Mouse (Mus musculus): ENCODE measurements around the gene Zbtb9. TPM values are rescaled to one million over a fixed set of nuclear protein-coding genes. Genes with fewer than 3 reads are reported as not detected.

Gene Zbtb9
- polyA plus RNA-seq, 1 experiment from 2014 or later, result 10.8 TPM

DNA sequence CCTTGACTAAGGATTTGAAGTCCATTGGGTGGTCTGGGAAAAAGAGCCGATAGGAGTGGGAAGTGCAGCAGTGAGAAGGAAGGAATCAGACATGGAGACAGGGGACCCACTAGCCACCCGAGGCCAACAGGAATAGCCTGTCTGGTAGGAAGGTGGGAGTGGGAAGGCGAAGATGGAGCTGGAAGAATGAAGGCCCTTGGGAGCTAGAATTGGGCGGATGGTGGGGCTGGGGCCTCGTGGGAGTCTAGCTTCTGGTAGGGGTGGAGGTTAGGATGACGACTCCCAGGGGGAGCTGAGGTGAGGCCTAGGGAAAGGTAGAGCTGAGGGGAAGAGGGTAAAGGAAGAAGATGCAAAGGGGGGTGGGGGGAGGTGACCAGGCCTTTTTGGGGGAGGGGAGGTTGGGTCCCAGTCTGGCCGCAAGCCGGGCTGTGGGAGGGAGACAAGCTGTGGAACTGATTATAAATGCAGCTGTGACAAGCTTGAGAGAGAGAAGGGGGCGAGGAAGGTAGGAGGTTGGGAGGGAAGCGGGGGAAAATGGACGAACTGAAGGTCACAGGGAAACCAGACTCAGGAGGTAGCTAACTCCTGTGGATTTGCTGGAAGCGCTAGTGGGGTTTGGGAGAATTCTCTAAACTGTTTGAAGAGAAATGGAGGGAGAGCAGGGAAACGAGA lies 27.0 kb upstream of the Zbtb9 start:
- Histone ChIP-seq H3K4me2 (ENCODE audit: low read depth, low read length) (peak overlapping the region; percentile 60), H3K36me3 (ENCODE audit: control insufficient read depth, insufficient read depth, low read length) (no peaks in the 10 kb centered on the region), H3K9ac (replicated peaks; ENCODE audit: low read depth, low read length) (peak overlapping the region; percentile 58), H3K4me1 (ENCODE audit: control insufficient read depth, insufficient read depth, low read length) (peaks cover 50% of the 10 kb centered on the region), H3K27me3 (ENCODE audit: control insufficient read depth, insufficient read depth, low read length) (no peaks in the 10 kb centered on the region), H3K27ac (ENCODE audit: low read depth, low read length) (peak overlapping the region; percentile 62), H3K4me3 (ENCODE audit: low read depth, low read length) (peak overlapping the region; percentile 32), H3K9me3 (ENCODE audit: control insufficient read depth, low read length) (no peaks in the 10 kb centered on the region)
- ATAC-seq (ENCODE audit: low read depth), result no peak
- 26% methylated on average over 13 of the region's 13 CpGs for WGBS

GRCm38 (mm10) chr17:26946567-26946966 lies 26.4 kb upstream of the Zbtb9 start:
- peak overlapping the region; percentile 58 for H3K9ac ChIP-seq (replicated peaks; ENCODE audit: low read depth, low read length)
- H3K4me3 ChIP-seq (ENCODE audit: low read depth, low read length), result peak overlapping the region; percentile 32
- H3K27ac ChIP-seq (ENCODE audit: low read depth, low read length), result peak overlapping the region; percentile 62
- H3K9me3 ChIP-seq (ENCODE audit: control insufficient read depth, low read length), result no peaks in the 10 kb centered on the region
- no peaks in the 10 kb centered on the region for H3K36me3 ChIP-seq (ENCODE audit: control insufficient read depth, insufficient read depth, low read length)
- peaks cover 54% of the 10 kb centered on the region for H3K4me1 ChIP-seq (ENCODE audit: control insufficient read depth, insufficient read depth, low read length)
- no peaks in the 10 kb centered on the region for H3K27me3 ChIP-seq (ENCODE audit: control insufficient read depth, insufficient read depth, low read length)
- WGBS, result under 1% methylated on average over 36 of the region's 37 CpGs
- ATAC-seq (ENCODE audit: low read depth), result 0 out of 2 replicates have a peak, but pooled peaks have one; percentile 13
- H3K4me2 ChIP-seq (ENCODE audit: low read depth, low read length), result peak overlapping the region; percentile 60

DNA sequence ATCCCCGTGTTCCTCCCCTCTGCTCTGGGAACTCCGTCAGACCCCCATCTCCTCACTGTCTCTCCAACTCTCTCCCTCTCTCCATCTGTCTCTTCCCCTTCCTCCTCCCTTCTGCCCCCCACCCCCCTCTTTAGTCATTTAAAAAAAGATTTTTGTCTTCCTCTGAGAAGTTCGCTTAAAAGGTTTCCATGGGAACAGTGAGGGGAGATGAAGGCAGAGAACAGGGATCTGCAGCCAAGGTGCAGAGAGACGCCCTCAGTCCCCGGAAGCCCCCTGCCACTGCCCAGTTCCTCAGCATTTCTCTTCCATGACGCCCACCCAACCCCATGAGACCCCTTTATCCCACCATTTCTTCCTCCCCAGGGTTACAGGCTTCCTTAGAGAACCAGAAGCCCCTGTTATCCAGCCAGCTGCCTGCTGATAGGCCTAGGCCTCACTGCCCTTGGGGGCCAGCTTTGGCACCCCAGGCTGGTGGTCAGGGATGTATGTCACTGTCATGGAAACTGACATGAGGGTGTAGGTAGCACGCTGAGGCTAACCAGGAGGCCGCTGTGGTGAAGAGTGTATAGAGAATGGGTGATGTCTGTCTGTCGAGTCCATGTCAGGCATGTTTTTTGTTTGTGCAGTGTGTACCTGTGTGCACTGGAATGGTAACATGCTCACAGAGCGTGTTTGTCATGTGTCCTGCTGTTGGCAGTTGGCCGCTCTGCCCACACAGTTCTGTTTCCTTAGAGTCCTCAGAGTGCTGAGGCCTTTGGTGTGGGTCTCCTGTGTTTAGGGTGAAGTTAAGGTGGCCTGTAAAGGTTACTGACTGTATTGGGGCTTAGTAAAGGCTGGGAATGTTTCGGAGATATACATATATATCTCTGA lies 25.5 kb upstream of the Zbtb9 start:
- Histone ChIP-seq H3K27ac (ENCODE audit: low read depth, low read length) (peak overlapping the region; percentile 52), H3K4me1 (ENCODE audit: control insufficient read depth, insufficient read depth, low read length) (peaks cover 56% of the 10 kb centered on the region), H3K9ac (replicated peaks; ENCODE audit: low read depth, low read length) (no peak overlapping the region; the same call in 1 of the 2 replicates), H3K36me3 (ENCODE audit: control insufficient read depth, insufficient read depth, low read length) (no peaks in the 10 kb centered on the region), H3K27me3 (ENCODE audit: control insufficient read depth, insufficient read depth, low read length) (no peaks in the 10 kb centered on the region), H3K9me3 (ENCODE audit: control insufficient read depth, low read length) (no peaks in the 10 kb centered on the region), H3K4me2 (ENCODE audit: low read depth, low read length) (peak overlapping the region; percentile 60), H3K4me3 (ENCODE audit: low read depth, low read length) (no peak overlapping the region)
- no peak for ATAC-seq (ENCODE audit: low read depth)
- WGBS, result 36% methylated on average over 12 of the region's 12 CpGs

GRCm38 (mm10) chr17:26948316-26949050 lies 24.5 kb upstream of the Zbtb9 start:
- Histone ChIP-seq H3K4me2 (ENCODE audit: low read depth, low read length) (peak overlapping the region; percentile 82), H3K27me3 (ENCODE audit: control insufficient read depth, insufficient read depth, low read length) (no peaks in the 10 kb centered on the region), H3K9ac (replicated peaks; ENCODE audit: low read depth, low read length) (peak overlapping the region; percentile 76), H3K36me3 (ENCODE audit: control insufficient read depth, insufficient read depth, low read length) (no peaks in the 10 kb centered on the region), H3K27ac (ENCODE audit: low read depth, low read length) (peak overlapping the region; percentile 89), H3K4me1 (ENCODE audit: control insufficient read depth, insufficient read depth, low read length) (peaks cover 66% of the 10 kb centered on the region), H3K9me3 (ENCODE audit: control insufficient read depth, low read length) (no peaks in the 10 kb centered on the region), H3K4me3 (ENCODE audit: low read depth, low read length) (peak overlapping the region; percentile 59)
- 3% methylated on average over 12 of the region's 87 CpGs for WGBS
- ATAC-seq (ENCODE audit: low read depth), result no peak

DNA sequence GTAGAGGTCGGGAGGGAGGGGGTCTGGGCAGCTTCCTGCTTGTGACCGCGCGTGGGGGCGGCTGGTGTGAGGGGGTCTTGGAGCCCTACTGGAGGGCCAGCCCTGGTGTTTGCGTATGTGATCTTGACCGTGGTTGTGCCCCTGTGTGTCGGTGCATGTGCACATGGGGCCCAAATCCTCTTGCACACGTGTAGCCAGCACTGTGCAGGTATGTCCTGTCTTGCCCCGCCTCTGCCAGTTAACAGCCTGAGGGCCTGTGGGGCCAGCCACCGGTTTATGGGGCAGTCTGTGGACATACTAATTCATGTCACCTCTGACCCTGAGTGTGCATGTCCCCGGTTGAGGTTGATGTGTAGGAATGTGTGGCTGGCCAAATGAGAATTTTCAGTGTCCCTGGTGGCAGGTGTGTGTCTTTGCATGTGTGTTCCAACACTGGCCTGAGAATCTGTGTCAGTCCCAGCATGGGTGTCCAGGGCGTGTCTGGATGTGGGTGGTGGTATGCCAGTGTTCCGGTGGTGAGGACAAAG lies 23.9 kb upstream of the Zbtb9 start:
- Histone ChIP-seq H3K9ac (replicated peaks; ENCODE audit: low read depth, low read length) (peak overlapping the region; percentile 76), H3K4me2 (ENCODE audit: low read depth, low read length) (peak overlapping the region; percentile 82), H3K36me3 (ENCODE audit: control insufficient read depth, insufficient read depth, low read length) (no peaks in the 10 kb centered on the region), H3K9me3 (ENCODE audit: control insufficient read depth, low read length) (no peaks in the 10 kb centered on the region), H3K4me3 (ENCODE audit: low read depth, low read length) (peak overlapping the region; percentile 59), H3K27ac (ENCODE audit: low read depth, low read length) (peak overlapping the region; percentile 89), H3K27me3 (ENCODE audit: control insufficient read depth, insufficient read depth, low read length) (no peaks in the 10 kb centered on the region), H3K4me1 (ENCODE audit: control insufficient read depth, insufficient read depth, low read length) (peaks cover 72% of the 10 kb centered on the region)
- 8% methylated on average over 12 of the region's 14 CpGs for WGBS
- 0 out of 2 replicates have a peak, but pooled peaks have one; percentile 15 for ATAC-seq (ENCODE audit: low read depth)

GRCm38 (mm10) chr17:26949866-26950265 lies 23.1 kb upstream of the Zbtb9 start:
- WGBS, result 37% methylated on average over 5 of the region's 5 CpGs
- Histone ChIP-seq H3K9ac (replicated peaks; ENCODE audit: low read depth, low read length) (no peak overlapping the region; the same call in 1 of the 2 replicates), H3K4me2 (ENCODE audit: low read depth, low read length) (peak overlapping the region; percentile 82), H3K4me3 (ENCODE audit: low read depth, low read length) (peak overlapping the region; percentile 59; the same call in 1 of the 2 replicates), H3K27me3 (ENCODE audit: control insufficient read depth, insufficient read depth, low read length) (no peaks in the 10 kb centered on the region), H3K4me1 (ENCODE audit: control insufficient read depth, insufficient read depth, low read length) (peaks cover 72% of the 10 kb centered on the region), H3K9me3 (ENCODE audit: control insufficient read depth, low read length) (no peaks in the 10 kb centered on the region), H3K27ac (ENCODE audit: low read depth, low read length) (no peak overlapping the region), H3K36me3 (ENCODE audit: control insufficient read depth, insufficient read depth, low read length) (peaks cover 2% of the 10 kb centered on the region)
- no peak for ATAC-seq (ENCODE audit: low read depth)

GRCm38 (mm10) chr17:26950560-26951288 lies 22.2 kb upstream of the Zbtb9 start:
- H3K27me3 ChIP-seq (ENCODE audit: control insufficient read depth, insufficient read depth, low read length), result no peaks in the 10 kb centered on the region
- H3K4me1 ChIP-seq (ENCODE audit: control insufficient read depth, insufficient read depth, low read length), result peaks cover 69% of the 10 kb centered on the region
- no peak for ATAC-seq (ENCODE audit: low read depth)
- peak overlapping the region; percentile 89 for H3K4me2 ChIP-seq (ENCODE audit: low read depth, low read length)
- H3K27ac ChIP-seq (ENCODE audit: low read depth, low read length), result peak overlapping the region; percentile 60; the same call in 1 of the 2 replicates
- H3K36me3 ChIP-seq (ENCODE audit: control insufficient read depth, insufficient read depth, low read length), result peaks cover 11% of the 10 kb centered on the region
- H3K4me3 ChIP-seq (ENCODE audit: low read depth, low read length), result peak overlapping the region; percentile 35
- H3K9ac ChIP-seq (replicated peaks; ENCODE audit: low read depth, low read length), result peak overlapping the region; percentile 51; the same call in 1 of the 2 replicates
- H3K9me3 ChIP-seq (ENCODE audit: control insufficient read depth, low read length), result no peaks in the 10 kb centered on the region
- WGBS, result 31% methylated on average over 7 of the region's 7 CpGs

DNA sequence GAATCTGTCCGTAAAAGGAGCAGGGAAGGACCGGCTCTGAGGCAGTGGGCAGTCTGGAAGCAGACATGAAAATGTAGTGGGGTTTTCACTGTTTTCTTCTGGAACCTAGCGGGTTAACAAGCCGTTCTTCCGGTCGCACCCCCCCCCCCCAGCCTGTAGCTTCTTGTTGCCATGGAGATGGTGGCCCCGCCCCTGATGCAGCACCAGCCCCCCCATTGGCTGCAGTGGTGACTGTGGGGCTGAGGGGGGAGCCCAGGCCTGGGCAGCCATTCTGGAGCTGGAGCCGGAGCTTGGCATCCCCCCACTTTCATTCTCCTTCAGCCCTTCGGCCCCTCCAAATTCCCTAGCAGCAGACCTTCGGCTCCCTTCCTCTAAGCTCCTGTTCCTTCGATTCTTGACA lies 21.6 kb upstream of the Zbtb9 start:
- 0% methylated on average over 7 of the region's 11 CpGs for WGBS
- peak overlapping the region; percentile 35 for H3K4me3 ChIP-seq (ENCODE audit: low read depth, low read length)
- no peaks in the 10 kb centered on the region for H3K27me3 ChIP-seq (ENCODE audit: control insufficient read depth, insufficient read depth, low read length)
- H3K36me3 ChIP-seq (ENCODE audit: control insufficient read depth, insufficient read depth, low read length), result peaks cover 14% of the 10 kb centered on the region
- peaks cover 62% of the 10 kb centered on the region for H3K4me1 ChIP-seq (ENCODE audit: control insufficient read depth, insufficient read depth, low read length)
- no peaks in the 10 kb centered on the region for H3K9me3 ChIP-seq (ENCODE audit: control insufficient read depth, low read length)
- H3K9ac ChIP-seq (replicated peaks; ENCODE audit: low read depth, low read length), result peak overlapping the region; percentile 51
- H3K4me2 ChIP-seq (ENCODE audit: low read depth, low read length), result peak overlapping the region; percentile 89
- peak; percentile 65; the same call in 1 of the 2 replicates for ATAC-seq (ENCODE audit: low read depth)
- H3K27ac ChIP-seq (ENCODE audit: low read depth, low read length), result peak overlapping the region; percentile 60; the same call in 1 of the 2 replicates
